Mouse (Mus musculus) cerebellum, adult 2 months (tissue): ENCODE measurements at regions not wholly inside any gene's neighbourhood (a gene's known extent, or its start where the extent isn't known, plus 50 kb on each side); places are given as distances from the start of the nearest gene placed in this dataset.

Experiments used
- DNase-seq, 2 experiments: peaks; one replicate each; pipeline ENCODE4 v3.0.0; 2021
- H3K27ac ChIP-seq: fragments of 200-500 bp; 2 replicates; pipeline ENCODE4 v1.5.1; 2012; ENCODE audit warnings: low read length, control low read depth, inconsistent platforms; ENCODE audit not compliant: insufficient read depth
- H3K27me3 ChIP-seq: fragments of 200-500 bp; 2 replicates; pipeline ENCODE4 v1.6.1; 2012; ENCODE audit warnings: inconsistent platforms, mild to moderate bottlenecking, low read length, moderate library complexity; ENCODE audit not compliant: control insufficient read depth, insufficient read depth
- H3K4me1 ChIP-seq: fragments of 200-500 bp; 2 replicates; pipeline ENCODE4 v1.6.1; 2011; ENCODE audit warnings: low read length; ENCODE audit not compliant: control insufficient read depth, insufficient read depth
- H3K4me3 ChIP-seq: fragments of 200-500 bp; replicated peaks from 2 replicates; pipeline ENCODE3; 2011; ENCODE audit warnings: mild to moderate bottlenecking, low read depth, low read length, control low read depth; ENCODE audit not compliant: insufficient read depth
- CTCF ChIP-seq: fragments of 200-500 bp; IDR thresholded peaks from 2 replicates; pipeline ENCODE4 v1.5.1; 2011; ENCODE audit warnings: low read depth, mild to moderate bottlenecking, control low read depth, low read length, moderate library complexity, borderline replicate concordance; ENCODE audit not compliant: insufficient read depth
- POLR2A ChIP-seq: fragments of 200-500 bp; IDR thresholded peaks from 2 replicates; pipeline ENCODE4 v1.6.1; 2011; ENCODE audit warnings: low read length, control low read depth, borderline replicate concordance; ENCODE audit not compliant: insufficient read depth
- WGBS: fragments of 180-500 bp; shearing (Covaris S2); methylation state at CpG from one replicate; pipeline ENCODE4 v1.1.7; 2018; 5-methylcytosine and 5-hydroxymethylcytosine counted together

DNA sequence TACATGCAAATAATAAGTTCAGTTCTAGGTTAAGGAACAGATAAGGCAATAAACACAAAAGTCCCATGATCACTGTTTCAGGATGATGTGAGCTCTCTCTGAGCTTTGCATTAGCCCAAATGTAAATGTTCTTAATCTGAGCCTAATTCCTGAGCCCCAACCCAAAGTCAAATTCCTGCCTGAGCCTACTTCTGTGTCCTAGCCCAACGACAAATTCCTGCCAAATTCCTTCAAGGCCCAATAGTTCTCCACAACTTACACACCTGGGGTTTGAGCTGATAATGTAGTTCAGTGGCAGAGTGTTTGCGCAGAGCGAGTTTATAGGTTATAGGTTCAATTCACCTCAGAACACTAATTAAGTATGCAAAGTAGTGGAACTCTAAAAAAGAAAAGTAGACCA is 64.1 kb upstream of the Nap1l1 start:
- H3K4me3 ChIP-seq: no peak overlapping the region
- H3K4me1 ChIP-seq: no peaks in the 10 kb centered on the region
- 86% methylated on average over 3 of the region's 3 CpGs for WGBS
- no peak for DNase-seq
- TF ChIP-seq POLR2A (no peak), CTCF (no peak)
- no peaks in the 10 kb centered on the region for H3K27me3 ChIP-seq
- H3K27ac ChIP-seq: no peak overlapping the region

DNA sequence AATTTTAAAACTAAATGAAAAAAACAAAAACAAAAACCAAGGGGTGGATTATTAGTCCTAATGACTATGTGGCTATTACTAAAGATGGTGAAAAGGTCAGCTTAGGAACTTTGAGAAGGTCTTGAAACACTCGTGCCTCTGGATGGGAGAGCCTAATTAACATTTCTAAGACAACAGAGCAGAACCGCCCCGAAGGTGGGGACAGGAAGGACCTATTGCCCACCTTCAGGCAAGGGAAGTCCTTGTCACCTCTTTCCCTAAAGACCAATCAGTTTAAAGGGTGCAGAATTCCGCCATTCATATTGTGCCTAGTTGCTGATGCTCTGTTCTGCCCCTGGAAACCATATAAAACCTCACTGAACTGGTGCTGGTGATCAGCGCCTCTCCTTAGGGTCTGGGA is 63.5 kb upstream of the Nap1l1 start:
- Histone ChIP-seq H3K4me1 (no peaks in the 10 kb centered on the region), H3K4me3 (no peak overlapping the region), H3K27me3 (no peaks in the 10 kb centered on the region), H3K27ac (no peak overlapping the region)
- 78% methylated on average over 5 of the region's 5 CpGs for WGBS
- no peak for DNase-seq
- TF ChIP-seq POLR2A: no peak
- no peak for TF ChIP-seq CTCF

DNA sequence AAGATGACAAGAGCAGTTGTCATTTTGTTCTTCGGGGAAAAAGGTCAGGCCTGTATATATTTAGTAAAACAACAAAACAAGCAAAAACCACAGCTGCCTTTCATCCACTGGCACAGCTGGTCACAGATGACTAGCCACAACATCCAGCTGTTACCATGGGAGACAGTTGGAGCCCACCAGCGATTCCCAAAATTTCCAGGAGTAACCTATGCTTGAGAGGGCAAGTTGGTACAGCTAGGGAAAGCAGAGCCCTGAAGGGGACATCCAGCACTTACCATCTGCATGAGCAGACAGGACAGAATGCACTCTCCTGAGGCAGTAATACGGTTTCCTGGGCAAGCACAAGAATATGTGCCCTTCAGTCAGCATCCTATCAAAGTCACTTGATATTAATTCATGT is 62.9 kb upstream of the Nap1l1 start:
- TF ChIP-seq POLR2A: no peak
- no peaks in the 10 kb centered on the region for H3K27me3 ChIP-seq
- no peaks in the 10 kb centered on the region for H3K4me1 ChIP-seq
- WGBS: 56% methylated on average over 3 of the region's 3 CpGs
- no peak overlapping the region for H3K4me3 ChIP-seq
- no peak overlapping the region for H3K27ac ChIP-seq
- no peak for DNase-seq

DNA sequence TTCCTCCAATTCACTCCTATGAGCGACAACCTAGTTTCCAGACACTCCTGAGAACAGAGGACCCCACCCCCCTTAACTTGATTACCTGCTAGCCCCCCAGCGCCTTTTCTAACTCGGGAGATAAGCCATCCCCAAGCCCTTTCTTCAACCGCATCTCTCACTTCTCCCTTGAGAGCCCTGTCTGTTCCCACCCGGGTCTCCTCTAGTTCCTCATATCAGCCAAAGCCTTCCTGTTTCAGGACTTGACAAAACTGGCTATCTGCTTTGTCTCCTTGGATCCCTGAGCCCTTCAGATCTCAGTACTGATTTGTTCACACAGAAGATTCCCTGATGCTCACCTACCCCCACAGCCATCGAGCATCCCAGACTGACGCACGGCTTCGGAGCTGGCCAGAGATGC is 61.5 kb upstream of the Nap1l1 start:
- H3K4me3 ChIP-seq: no peak overlapping the region
- TF ChIP-seq POLR2A: no peak
- no peak for TF ChIP-seq CTCF
- H3K4me1 ChIP-seq: no peaks in the 10 kb centered on the region
- WGBS: 92% methylated on average over 9 of the region's 9 CpGs
- H3K27me3 ChIP-seq: no peaks in the 10 kb centered on the region
- no peak overlapping the region for H3K27ac ChIP-seq
- no peak for DNase-seq

DNA sequence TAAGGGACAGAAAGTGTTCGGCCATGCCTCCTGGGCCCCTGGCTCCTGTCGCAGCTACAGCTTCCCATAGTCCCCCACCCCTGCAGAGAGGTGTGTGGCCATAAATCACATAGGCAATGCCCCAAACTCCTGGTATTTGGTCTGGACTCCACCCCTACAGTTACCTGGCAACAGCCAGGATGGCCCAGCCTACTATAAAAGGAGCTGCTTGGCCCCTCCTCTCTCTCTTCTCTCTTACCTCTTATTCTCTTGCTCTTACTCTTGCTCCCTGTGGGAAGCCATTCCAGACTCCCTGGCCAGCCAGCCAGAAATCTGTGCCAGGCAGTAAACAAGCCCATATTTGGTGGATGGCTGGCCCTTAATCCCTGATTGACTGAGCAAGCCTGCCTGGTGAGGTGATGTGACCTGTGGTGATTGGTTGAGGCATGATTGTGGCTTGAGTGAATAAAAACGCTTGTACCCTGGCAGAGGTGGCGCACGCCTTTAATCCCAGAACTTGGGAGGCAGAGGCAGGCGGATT is 56.4 kb upstream of the Nap1l1 start:
- Histone ChIP-seq H3K27me3 (no peaks in the 10 kb centered on the region), H3K27ac (no peak overlapping the region), H3K4me3 (no peak overlapping the region), H3K4me1 (no peaks in the 10 kb centered on the region; the same call in 1 of the 2 replicates)
- TF ChIP-seq CTCF (no peak), POLR2A (no peak)
- peak in 1 of 2 experiments; percentile 12 for DNase-seq
- 66% methylated on average over 6 of the region's 6 CpGs for WGBS

DNA sequence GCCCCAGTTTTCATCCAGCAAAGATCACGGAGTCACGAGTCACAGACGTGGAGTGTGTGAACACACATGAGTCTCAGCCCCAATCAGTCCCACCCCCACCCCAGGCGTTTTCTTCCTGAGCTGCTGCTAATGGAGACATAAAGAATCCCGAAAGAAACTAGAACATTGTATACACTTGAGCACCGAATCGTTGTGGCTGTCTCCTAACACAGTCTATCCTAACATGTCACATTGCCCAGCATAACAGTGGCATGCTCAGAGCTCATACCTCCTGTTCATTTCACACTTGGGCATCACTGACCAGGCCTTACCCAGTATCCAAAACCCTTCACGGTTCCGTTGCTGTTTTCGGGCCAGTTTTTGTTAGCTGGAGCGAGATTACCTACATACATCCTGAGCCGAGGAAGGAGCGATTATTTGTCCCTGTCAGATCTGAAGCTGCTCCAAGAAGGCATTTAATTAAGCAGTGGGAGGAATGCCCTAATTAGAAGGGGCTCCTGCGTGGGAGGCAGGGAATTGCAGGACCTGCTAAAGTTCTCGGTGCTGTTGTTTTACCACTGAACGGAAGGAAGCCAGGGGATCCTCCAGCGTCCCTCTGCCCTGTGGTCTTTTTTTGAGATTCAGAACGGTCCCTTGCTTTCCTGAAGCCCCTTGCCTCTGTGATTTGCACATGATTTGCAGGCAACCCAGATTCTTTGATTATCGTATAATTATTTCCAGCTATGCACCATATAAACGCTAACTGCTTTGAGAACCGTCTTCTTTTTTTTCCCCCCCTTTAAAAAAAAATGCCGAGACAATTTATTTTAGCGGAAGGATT is 53.4 kb upstream of the Nap1l1 start:
- Histone ChIP-seq H3K27me3 (no peaks in the 10 kb centered on the region), H3K27ac (no peak overlapping the region), H3K4me1 (no peaks in the 10 kb centered on the region; the same call in 1 of the 2 replicates), H3K4me3 (peak overlapping the region; percentile 28)
- 15% methylated on average over 23 of the region's 23 CpGs for WGBS
- TF ChIP-seq POLR2A (no peak), CTCF (no peak)
- peak; percentile 28 to 47 for DNase-seq

DNA sequence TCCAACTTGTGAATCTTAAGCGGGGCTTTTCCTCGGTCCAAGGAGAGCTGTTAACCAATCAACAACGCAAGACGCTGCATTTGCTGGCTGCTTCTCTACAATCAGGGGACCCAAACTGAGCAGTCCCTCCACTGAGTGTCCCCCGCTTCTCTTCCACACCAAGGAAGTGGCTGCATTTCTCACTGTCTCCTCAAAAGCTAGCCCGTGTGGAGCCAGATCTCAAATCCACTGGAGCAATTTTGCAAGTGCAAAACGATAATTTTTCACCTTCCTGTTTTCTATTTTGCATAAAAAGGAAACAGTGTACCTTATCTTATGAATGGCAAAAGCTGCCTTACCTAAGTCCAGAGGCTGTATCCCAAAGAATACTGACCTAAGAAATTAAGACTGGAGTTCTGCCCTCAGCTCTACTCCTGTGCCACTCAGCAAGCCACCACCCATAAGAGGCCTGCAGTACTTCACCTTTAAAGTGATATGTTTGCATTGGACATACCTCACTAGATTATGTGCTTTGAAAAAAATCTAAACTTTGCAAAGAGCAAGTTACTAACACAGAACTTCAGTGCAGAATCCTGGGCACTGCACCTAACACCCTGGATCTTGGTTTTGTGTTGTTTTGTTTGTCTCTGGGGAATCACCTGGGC is 52.7 kb upstream of the Nap1l1 start:
- DNase-seq: no peak
- H3K4me3 ChIP-seq: peak overlapping the region; percentile 28
- 19% methylated on average over 7 of the region's 7 CpGs for WGBS
- H3K4me1 ChIP-seq: no peaks in the 10 kb centered on the region; the same call in 1 of the 2 replicates
- H3K27ac ChIP-seq: no peak overlapping the region
- no peaks in the 10 kb centered on the region for H3K27me3 ChIP-seq
- TF ChIP-seq POLR2A: no peak
- TF ChIP-seq CTCF: no peak

DNA sequence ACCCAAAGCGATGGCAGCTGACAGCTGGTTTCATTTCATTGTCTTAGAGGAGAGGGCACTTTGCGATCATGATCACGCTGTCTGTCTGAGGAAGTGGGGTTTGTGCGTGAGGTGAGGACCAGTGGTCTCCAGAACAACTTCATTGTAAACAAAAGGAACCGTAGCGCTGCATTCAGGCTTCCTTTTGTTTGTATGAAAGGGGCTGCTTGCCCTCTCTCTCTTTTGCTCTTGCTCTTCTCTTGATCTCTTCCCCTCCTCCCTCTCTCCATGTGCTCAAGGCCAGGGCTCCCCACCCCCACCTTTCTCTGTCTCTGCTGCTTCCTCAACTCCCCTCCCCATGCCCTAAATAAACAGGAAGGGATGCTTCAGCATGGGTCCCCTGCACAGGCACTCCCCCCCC is 51.0 kb upstream of the Nap1l1 start:
- Histone ChIP-seq H3K4me3 (no peak overlapping the region), H3K27ac (no peak overlapping the region), H3K27me3 (no peaks in the 10 kb centered on the region), H3K4me1 (no peaks in the 10 kb centered on the region; the same call in 1 of the 2 replicates)
- 53% methylated on average over 6 of the region's 6 CpGs for WGBS
- no peak for DNase-seq
- no peak for TF ChIP-seq CTCF
- TF ChIP-seq POLR2A: no peak
